Mouse (Mus musculus) heart, adult 11 months (tissue): ENCODE data around the gene Prss21.
"Not testable (repeated sequence)": the region's sequence is repeated elsewhere in the genome, so short reads cannot be mapped to it uniquely, and the experiment has no call there.

Source experiments
- DNase-seq: peaks from one replicate; pipeline ENCODE4 v3.0.0; 2022

Gene Prss21

DNA sequence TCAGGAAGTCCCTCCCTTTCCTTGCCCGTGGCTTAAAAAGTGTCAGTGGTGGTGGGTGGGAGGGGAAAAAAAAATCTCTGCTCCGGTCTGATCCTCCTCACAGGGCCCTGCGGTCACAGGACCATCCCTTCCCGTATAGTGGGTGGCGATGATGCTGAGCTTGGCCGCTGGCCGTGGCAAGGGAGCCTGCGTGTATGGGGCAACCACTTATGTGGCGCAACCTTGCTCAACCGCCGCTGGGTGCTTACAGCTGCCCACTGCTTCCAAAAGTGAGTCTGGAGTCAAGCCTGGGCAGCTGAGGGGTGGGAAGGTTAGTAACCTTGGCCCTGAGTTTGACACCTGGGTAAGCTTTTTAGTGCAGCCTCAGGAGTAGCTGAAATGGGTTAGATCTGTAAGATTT lies 657 bp downstream of the Prss21 start:
- peak; percentile 79 for DNase-seq

DNA sequence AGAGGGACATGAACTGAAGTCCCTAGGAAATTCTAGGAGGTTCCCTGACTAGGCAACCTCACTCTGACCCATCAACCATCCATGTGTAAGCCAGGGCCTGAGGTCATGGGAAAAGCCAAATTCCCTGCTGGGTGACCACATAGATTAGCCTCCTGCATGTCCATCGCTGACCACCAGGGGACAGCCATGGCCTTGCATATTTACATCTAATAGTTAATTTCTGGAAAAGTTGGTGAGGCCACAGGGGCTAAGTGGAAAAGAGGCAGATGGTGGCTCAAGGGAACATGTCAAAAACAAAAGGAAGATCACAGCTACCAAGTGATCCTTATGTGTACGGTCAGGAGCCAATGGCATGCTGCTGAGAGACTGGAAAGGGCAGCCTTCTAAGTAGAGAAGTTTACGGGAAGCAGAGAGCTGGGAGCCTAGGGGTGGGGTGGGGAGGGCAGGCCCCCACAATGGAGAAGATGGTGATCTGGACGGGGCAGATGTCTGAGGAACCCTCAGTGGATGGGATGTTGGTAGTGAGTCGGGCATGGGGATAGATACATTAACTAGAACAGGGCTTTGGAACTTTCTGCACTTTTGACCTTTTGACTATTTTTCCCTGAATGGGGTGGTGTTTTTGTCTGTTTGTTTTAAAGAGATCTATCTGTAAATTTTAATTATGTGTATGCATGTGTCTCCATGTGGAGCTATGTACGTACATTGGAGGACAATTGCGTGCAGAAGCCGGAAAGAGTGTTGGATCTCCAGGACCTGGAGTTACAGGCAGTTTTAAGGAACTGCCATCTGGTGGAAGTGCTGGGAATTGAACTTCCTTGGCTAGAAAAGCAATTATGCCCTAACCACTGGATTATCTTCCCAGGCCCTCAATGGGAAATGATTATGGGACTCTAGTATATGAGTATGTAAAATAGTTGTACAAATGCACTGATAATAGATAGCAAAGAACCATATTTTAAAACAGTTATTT lies 6.3 kb downstream of the Prss21 start:
- peak; percentile 94 for DNase-seq

DNA sequence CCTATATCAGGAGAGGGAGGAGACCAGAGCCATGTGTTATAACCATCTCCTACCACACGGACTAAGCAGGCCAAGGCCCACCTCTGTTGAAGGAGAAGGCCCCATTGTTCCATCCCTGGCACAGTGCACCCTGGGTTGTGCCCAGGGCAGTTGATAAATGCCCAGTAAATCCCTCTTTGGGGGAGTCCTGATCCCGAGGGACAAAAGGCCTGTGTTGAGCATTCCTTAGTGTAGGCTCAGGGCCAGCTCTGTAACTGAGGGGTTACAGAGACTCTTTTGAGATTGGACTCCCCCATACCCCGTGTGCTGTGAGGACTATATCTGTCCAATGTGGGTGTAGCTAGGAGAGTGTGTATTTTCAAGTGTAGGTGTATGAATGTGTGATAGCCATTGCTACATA lies 8.9 kb downstream of the Prss21 start:
- no peak for DNase-seq

DNA sequence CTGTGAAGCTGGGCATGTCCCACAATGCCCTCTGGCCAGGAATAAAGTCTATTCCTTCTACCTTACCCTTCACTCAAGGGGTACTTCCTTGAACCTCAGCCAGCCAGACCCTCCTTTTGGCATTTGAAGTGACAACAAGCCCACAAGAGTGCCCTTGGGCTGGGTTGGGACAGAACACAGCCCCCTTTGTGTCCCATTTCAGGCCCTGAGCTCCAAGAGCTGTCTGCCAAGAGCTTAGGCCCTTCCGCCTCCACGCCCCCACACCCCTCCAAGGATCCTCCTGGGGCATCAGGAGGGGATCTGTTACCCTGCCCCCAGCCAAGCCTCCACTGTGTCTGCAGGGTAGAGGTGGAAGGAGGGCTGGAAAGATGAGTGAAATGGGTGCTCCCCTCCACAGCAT lies 9.3 kb downstream of the Prss21 start:
- peak; percentile 77 for DNase-seq

DNA sequence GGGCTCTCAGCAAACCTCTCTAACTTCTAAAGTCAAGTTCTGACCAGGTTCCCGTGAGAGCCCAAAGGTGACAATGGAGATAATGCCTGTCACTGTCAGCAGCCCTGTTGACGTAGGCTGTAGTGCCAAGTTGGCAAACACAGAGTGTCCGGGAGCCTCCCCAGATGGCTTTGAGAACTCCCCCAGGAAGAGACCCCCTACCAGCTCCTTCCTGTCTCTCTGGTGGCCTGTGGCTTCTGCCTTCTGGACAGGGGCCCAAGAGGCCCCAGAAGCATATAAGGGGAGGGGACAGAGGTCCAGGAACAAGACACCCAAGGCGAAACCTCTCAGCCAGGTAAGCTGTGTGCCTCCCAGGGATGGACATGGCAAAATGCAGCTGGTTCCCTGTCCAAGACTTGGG lies 12.7 kb downstream of the Prss21 start, which contains the start of the genes Dcpp1 and Dcpp2:
TSS of gene Dcpp1 (plus strand) at position 301 of the 400 bp plus-strand sequence.
TSS of gene Dcpp2 (plus strand) at position 305 of the 400 bp plus-strand sequence.
- not testable (repeated sequence) for DNase-seq

DNA sequence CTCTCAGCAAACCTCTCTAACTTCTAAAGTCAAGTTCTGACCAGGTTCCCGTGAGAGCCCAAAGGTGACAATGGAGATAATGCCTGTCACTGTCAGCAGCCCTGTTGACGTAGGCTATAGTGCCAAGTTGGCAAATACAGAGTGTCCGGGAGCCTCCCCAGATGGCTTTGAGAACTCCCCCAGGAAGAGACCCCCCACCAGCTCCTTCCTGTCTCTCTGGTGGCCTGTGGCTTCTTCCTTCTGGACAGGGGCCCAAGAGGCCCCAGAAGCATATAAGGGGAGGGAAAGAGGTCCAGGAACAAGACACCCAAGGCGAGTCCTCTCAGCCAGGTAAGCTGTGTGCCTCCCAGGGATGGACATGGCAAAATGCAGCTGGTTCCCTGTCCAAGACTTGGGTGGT lies 49.3 kb downstream of the Prss21 start, which contains the start of gene Dcpp3:
TSS of gene Dcpp3 (plus strand) at position 301 of the 400 bp plus-strand sequence.
- peak; percentile 61 for DNase-seq
